Mouse (Mus musculus) embryonic fibroblast, embryonic 13.5 days (primary cell): ENCODE measurements around the gene Sept5.

Experiments used
- CTCF ChIP-seq: IDR thresholded peaks from 2 replicates; pipeline ENCODE4 v1.5.1; 2011; ENCODE audit warnings: mild to moderate bottlenecking, control low read depth, low read length, moderate library complexity, borderline replicate concordance; ENCODE audit not compliant: insufficient read depth
- POLR2A ChIP-seq: IDR thresholded peaks from 2 replicates; pipeline ENCODE4 v1.6.1; 2011; ENCODE audit warnings: low read depth, mild to moderate bottlenecking, control low read depth, low read length, moderate library complexity

- TF ChIP-seq CTCF (no peak), POLR2A (no peak)
These were observed 49.4 kb upstream of the Sept5 start for GRCm38 (mm10) chr16:18679112-18679511.
